Mouse (Mus musculus) adrenal gland, postnatal 36 days (tissue): ENCODE measurements at regions not wholly inside any gene's neighbourhood (a gene's known extent, or its start where the extent isn't known, plus 50 kb on each side); places are given as distances from the start of the nearest gene placed in this dataset.
A peak's percentile ranks its signal among the peaks of the same experiment; 100 is the strongest.

Experiments used
- DNase-seq, 2 experiments: peaks; one replicate each; pipeline ENCODE4 v3.0.0; 2021; ENCODE audit warnings: mixed read lengths in 1 of 2

GRCm38 (mm10) chr2:72753788-72754713, 226.2 kb downstream of the Sp3 start:
- DNase-seq = no peak

DNA sequence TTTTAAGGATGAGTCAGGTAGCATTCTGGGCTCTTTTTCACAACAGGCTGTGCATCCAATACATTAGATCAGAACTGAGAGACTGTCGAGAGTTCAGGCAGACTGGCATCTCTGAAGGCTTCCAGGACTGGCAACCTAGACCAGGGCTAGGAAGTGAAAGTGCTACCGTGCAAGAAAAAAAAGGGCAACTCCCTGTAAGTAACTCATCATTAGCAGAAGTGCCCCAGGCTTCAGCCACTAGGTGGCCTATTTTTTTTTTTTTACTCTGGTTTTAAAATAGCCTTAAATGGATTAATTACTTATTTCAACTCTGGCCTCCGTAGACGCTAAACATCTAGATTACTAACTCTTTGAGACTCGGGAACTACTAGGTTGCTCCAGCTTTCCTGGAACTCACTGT, 216.8 kb downstream of the Sp3 start:
- no peak for DNase-seq

GRCm38 (mm10) chr2:72769030-72769630, 211.1 kb downstream of the Sp3 start:
- DNase-seq = no peak

GRCm38 (mm10) chr2:72773401-72773800, 206.8 kb downstream of the Sp3 start:
- no peak for DNase-seq

GRCm38 (mm10) chr2:72777330-72777729, 202.9 kb downstream of the Sp3 start:
- peak in 1 of 2 experiments; percentile 53 for DNase-seq

GRCm38 (mm10) chr2:72777806-72778510, 202.3 kb downstream of the Sp3 start:
- no peak for DNase-seq

DNA sequence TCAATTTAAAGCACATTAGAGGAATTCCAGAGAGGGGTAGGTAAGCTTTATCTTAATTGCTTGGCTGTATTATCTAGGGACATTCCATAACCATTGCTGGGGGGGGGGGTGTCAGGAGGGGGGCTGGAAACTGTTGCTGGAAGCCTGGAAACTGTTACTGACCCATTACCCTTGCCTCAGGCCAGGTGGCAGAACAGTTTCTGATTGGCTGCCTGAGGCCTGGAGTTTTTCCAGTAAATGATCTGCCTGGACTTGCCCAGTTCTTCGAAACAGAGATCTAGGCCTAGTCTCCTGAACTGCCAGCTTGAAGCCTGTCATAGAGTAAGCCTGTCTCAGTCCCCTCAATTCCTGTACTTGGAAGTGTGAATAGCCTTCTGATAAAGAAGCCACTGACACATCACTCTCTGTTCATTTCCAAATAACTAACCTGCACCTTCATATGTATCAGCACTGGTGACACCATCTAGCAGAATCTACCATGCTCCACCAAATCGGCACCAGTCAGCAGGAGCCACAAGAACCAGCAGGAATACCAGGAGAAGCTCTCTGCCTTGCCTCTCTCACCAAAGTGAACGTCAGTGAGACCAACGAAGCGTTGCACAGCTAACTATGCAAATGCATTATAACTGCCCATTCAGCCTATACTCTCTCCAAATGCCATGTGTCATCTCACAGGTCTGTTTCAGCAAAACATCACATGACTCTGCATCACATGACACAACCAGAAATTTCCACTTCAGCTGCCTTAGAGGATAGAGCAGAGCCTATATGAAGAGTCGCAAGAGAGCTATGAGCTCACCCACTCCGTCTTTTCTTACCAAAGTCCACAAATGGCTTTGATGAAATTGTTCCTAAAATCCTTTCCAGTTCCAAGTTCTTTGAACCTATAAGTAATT, 200.7 kb downstream of the Sp3 start:
- no peak for DNase-seq

- no peak for DNase-seq
Observed at GRCm38 (mm10) chr2:72781369-72782275, 198.6 kb downstream of the Sp3 start.

GRCm38 (mm10) chr2:72782355-72782754, 197.9 kb downstream of the Sp3 start:
- no peak for DNase-seq

GRCm38 (mm10) chr2:72785365-72786043, 194.7 kb downstream of the Sp3 start:
- DNase-seq = no peak

DNA sequence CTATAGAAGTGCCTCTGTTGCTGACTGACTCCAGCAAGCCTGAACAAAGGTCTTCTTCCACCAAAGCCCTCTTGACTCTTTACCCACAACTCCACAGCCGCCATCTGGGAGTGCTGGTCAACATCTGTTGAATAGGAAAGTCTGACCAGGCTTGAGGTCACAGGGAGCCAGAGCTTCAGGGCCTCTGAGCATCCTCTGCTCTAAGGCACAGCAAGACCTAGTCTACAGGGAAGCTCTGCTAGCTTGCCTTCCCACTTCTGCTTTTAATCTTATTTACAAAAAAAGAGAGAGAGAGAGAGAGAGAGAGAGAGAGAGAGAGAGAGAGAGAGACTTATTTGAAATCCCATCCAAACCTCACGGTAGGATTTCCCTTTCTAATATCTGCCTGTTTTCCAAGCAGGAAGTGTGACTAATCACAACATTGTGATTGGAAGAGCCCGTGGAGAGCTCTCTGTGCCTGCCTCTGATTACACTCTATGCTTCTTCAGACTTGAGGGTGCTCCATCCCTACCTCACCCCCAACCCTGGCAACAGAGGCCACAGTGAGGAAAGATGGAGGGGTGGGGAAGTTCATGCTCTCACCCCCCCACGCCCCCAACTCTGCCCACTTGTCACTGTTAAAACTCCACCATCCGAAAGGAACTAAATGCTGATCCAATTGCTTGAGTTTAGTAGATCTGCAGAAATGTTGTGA, 194.1 kb downstream of the Sp3 start:
- no peak for DNase-seq

- no peak for DNase-seq
Observed at GRCm38 (mm10) chr2:72787616-72788015, 192.6 kb downstream of the Sp3 start.

- no peak for DNase-seq
Observed at GRCm38 (mm10) chr2:72791496-72791895, 188.8 kb downstream of the Sp3 start.

DNA sequence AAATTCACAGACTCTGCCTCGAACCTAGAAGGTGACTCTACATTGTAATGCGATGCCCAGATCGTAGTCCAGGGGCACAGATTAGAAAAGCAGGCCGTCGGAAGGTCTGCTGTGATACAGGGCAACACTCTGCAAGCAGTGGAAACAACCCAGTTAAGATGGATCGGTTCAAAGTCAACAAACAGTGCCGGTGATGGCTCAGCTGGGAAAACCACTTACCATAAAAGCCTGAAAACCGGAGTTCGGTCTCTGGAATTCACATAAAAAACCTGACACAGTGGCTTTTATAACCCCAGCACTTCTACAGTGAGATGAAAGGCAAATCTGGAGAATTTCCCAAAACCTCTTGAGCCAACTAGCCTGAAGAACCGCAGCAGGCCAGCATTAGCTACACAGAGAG, 186.8 kb downstream of the Sp3 start:
- no peak for DNase-seq

DNA sequence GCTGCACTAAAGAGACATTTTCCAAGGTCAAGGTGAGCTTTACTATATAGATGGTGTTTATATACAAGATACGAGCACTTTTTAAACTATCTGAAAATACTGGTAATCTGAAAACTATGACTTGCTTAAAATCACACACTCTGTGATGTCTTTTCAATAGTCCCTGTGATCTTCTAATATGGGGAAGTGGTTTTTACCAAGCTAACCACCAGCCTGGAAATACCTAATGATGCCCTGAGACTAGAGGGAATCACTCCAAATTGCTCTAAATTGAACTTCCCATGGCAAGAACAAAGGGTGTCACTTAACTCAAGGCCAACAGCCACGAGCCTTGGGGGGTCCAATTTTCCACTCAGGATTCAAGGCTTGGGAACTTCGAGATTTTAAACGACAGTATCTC, 185.7 kb downstream of the Sp3 start:
- DNase-seq = no peak

DNA sequence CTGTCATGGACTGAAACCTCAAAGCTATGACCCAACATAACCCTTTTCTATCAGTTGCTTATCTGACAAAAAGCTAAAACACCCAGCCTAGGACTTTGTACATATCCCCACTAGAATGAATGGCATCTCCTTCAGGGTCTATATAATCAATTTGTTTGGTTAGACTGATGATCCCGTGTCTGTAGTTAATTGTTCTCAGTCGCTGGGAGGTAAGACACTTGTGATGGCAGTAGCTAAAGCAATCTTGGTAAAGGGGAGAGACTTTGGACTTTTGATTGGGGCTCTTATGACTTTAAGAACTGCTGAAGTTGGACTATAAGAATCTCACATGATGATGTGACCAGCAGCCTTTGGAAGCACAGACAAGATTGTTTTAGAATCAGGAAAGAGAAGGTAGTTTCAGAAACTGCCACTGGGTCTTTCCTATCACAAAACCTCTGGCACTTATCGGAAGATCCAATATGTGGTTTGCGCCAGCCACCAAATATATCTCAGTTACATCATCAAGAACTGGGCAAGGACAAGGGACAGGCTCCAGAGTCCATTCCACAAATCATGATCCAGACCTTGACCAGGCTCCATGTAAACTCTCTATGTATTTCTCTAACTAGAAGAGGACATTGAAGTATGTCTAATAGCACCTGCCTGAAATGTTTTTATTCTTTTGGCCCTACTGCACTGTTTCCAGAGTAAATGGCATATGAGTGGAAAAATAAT, 183.1 kb downstream of the Sp3 start:
- DNase-seq = peak in 1 of 2 experiments; percentile 7

DNA sequence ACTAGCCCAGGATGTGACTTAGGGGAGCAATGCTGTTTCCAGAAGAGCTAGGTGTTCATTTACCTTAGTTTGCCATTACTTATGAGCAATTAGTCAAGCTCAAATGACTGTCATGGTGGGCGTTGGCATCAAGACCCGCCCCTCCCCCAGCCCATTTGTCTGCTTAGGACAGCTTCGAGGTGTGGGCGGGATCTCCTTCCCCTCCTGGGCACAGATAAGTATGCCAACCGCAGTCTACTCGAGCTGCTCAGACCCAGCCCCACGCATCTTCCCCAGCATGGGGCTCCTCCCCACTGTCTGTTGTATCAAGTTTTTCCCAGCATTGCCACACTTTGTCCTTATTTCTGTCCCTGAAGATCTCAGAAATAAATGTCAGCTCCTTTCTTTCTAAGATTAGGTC, 179.6 kb downstream of the Sp3 start:
- no peak for DNase-seq

GRCm38 (mm10) chr2:72813282-72813974, 166.8 kb downstream of the Sp3 start:
- DNase-seq = no peak
